16 mouse cellular contexts compared by ENCODE assay signal in genomic region chr9:112510716-112511115, GRCm38 (mm10).
"Had no signal": no experiment of that assay in that cellular context is flagged by ENCODE, and none has a peak within 500 bp of the region (broad histone marks: within the 10 kb centered on the region; RNA-seq: fewer than 3 reads in every experiment).

No protein-coding gene starts in this region.

- H3K27me3 ChIP-seq: neural tube, embryonic 12.5 days; neural tube, embryonic 13.5 days; neural tube, embryonic 15.5 days; stomach, embryonic 15.5 days had no signal

- H3K9ac ChIP-seq: neural tube, embryonic 12.5 days; neural tube, embryonic 13.5 days; neural tube, embryonic 15.5 days; stomach, embryonic 15.5 days had no signal

- H3K4me3 ChIP-seq: neural tube, embryonic 12.5 days; neural tube, embryonic 13.5 days; neural tube, embryonic 15.5 days; stomach, embryonic 15.5 days had no signal

- DNase-seq: right cerebral cortex, adult 18-20 months; right cerebral cortex, postnatal 14 days; right cerebral cortex, postnatal 25 days; right cerebral cortex, postnatal 4 days; spleen, adult 18-20 months; thymus, adult 18-20 months; thymus, adult 2 months; thymus, postnatal 14 days; thymus, postnatal 25 days; thymus, postnatal 36 days; thymus, postnatal 4 days had no signal

- H3K9me3 ChIP-seq: neural tube, embryonic 12.5 days; neural tube, embryonic 13.5 days; neural tube, embryonic 15.5 days; stomach, embryonic 15.5 days had no signal

- H3K4me2 ChIP-seq: neural tube, embryonic 12.5 days; neural tube, embryonic 13.5 days; neural tube, embryonic 15.5 days; stomach, embryonic 15.5 days had no signal

- H3K4me1 ChIP-seq: neural tube, embryonic 12.5 days; neural tube, embryonic 15.5 days; stomach, embryonic 15.5 days had no signal

- H3K27ac ChIP-seq: neural tube, embryonic 12.5 days; neural tube, embryonic 13.5 days; neural tube, embryonic 15.5 days; stomach, embryonic 15.5 days; stomach, postnatal 0 days had no signal

- H3K36me3 ChIP-seq: neural tube, embryonic 12.5 days; neural tube, embryonic 13.5 days; neural tube, embryonic 15.5 days; stomach, embryonic 15.5 days had no signal
